Mouse (Mus musculus): ENCODE results near the gene Wbp11.

- no peak for TF ChIP-seq CTCF (IDR thresholded peaks at IDR 0.05; ENCODE audit: insufficient read depth, low read length)
- no peak for TF ChIP-seq POLR2A (IDR thresholded peaks at IDR 0.05; ENCODE audit: borderline replicate concordance, extremely low read depth, low read depth, low read length)
Observed at GRCm38 (mm10) chr6:136807395-136808013, 20.5 kb downstream of the Wbp11 start.
